Mouse (Mus musculus) liver, embryonic 11.5 days (tissue): ENCODE measurements around the gene Rgs9. TPM values are rescaled to one million over a fixed set of nuclear protein-coding genes. Genes with fewer than 3 reads are reported as not detected.
A peak's percentile ranks its signal among the peaks of the same experiment; 100 is the strongest.

ENCODE experiments used
- ATAC-seq: fragments of 200-750 bp; cut with Nextera tagmentation; replicated peaks from 2 replicates; pipeline ENCODE4 v1.8.0; 2017; ENCODE audit warnings: moderate number of reproducible peaks, mild to moderate bottlenecking, moderate TSS enrichment, moderate library complexity; ENCODE audit not compliant: low FRiP score
- DNase-seq: peaks from one replicate; pipeline ENCODE4 v3.0.0-alpha.2; 2017; ENCODE audit warnings: low spot score
- H3K27ac ChIP-seq: fragments of 300-500 bp; sonication (generic); 2 replicates; pipeline ENCODE4 v1.5.1; 2014; ENCODE audit warnings: mild to moderate bottlenecking, low read depth, low read length, control low read depth
- H3K27me3 ChIP-seq: fragments of 300-500 bp; sonication (generic); replicated peaks from 2 replicates; pipeline ENCODE4 v1.6.1; 2014; ENCODE audit warnings: low read length, mixed read lengths; ENCODE audit not compliant: control insufficient read depth, insufficient read depth
- H3K36me3 ChIP-seq: fragments of 300-500 bp; sonication (generic); 2 replicates; pipeline ENCODE4 v1.6.1; 2014; ENCODE audit warnings: mild to moderate bottlenecking, low read length, moderate library complexity, mixed read lengths; ENCODE audit not compliant: control insufficient read depth, insufficient read depth
- H3K4me1 ChIP-seq: fragments of 300-500 bp; sonication (generic); replicated peaks from 2 replicates; pipeline ENCODE4 v1.6.1; 2014; ENCODE audit warnings: low read length, mixed read lengths; ENCODE audit not compliant: control insufficient read depth, insufficient read depth
- H3K4me2 ChIP-seq: fragments of 300-500 bp; sonication (generic); 2 replicates; pipeline ENCODE4 v1.6.1; 2014; ENCODE audit warnings: mild to moderate bottlenecking, control low read depth, moderate library complexity
- H3K4me3 ChIP-seq: fragments of 300-500 bp; sonication (generic); 2 replicates; pipeline ENCODE4 v1.5.1; 2014; ENCODE audit warnings: low read depth, low read length, control low read depth
- H3K9ac ChIP-seq: fragments of 300-500 bp; sonication (generic); 2 replicates; pipeline ENCODE4 v1.6.1; 2014; ENCODE audit warnings: low read depth, low read length, control low read depth
- H3K9me3 ChIP-seq: fragments of 300-500 bp; sonication (generic); 2 replicates; pipeline ENCODE4 v1.6.1; 2016; ENCODE audit warnings: low read length, inconsistent platforms, mixed read lengths; ENCODE audit not compliant: control insufficient read depth
- WGBS: fragments of 180-500 bp; shearing (Covaris S2); extraction: QIAGEN DNeasy Blood & Tissue Kit; methylation state at CpG from one replicate; pipeline ENCODE4 v1.1.7; 2014; 5-methylcytosine and 5-hydroxymethylcytosine counted together
- polyA plus RNA-seq: library from polyadenylated mRNA; unstranded; fragments of >200 nt; fragmentation: Nextera tagmentation; extraction: Ambion mirVana; gene quantifications from 2 replicates; pipeline ENCODE4 v1.2.1, GENCODE M21; 2014

The Rgs9 gene
- polyA plus RNA-seq, 1 experiment from 2014 or later, result 0.25 TPM

GRCm38 (mm10) chr11:109334773-109335172 lies 36.8 kb upstream of the Rgs9 start:
- ATAC-seq, result no peak
- H3K9me3 ChIP-seq, result no peaks in the 10 kb centered on the region
- H3K36me3 ChIP-seq, result no peaks in the 10 kb centered on the region
- no peak overlapping the region for H3K4me3 ChIP-seq
- no peaks in the 10 kb centered on the region; the same call in 1 of the 2 replicates for H3K4me1 ChIP-seq
- no peaks in the 10 kb centered on the region for H3K27me3 ChIP-seq
- 85% methylated on average over 4 of the region's 4 CpGs for WGBS
- H3K9ac ChIP-seq, result no peak overlapping the region
- DNase-seq, result no peak
- H3K4me2 ChIP-seq, result no peak overlapping the region
- no peak overlapping the region for H3K27ac ChIP-seq

GRCm38 (mm10) chr11:109332722-109333121 lies 34.8 kb upstream of the Rgs9 start:
- Histone ChIP-seq H3K4me2 (no peak overlapping the region), H3K36me3 (no peaks in the 10 kb centered on the region), H3K9me3 (no peaks in the 10 kb centered on the region), H3K9ac (no peak overlapping the region), H3K4me3 (no peak overlapping the region), H3K27ac (no peak overlapping the region), H3K4me1 (no peaks in the 10 kb centered on the region; the same call in 1 of the 2 replicates), H3K27me3 (no peaks in the 10 kb centered on the region)
- ATAC-seq (no peak), DNase-seq (no peak)
- WGBS, result 71% methylated on average over 6 of the region's 6 CpGs

- peak overlapping the region; percentile 76 for H3K4me2 ChIP-seq
- peak overlapping the region; percentile 57 for H3K9ac ChIP-seq
- H3K27me3 ChIP-seq, result no peaks in the 10 kb centered on the region
- 5% methylated on average over 6 of the region's 6 CpGs for WGBS
- no peaks in the 10 kb centered on the region for H3K36me3 ChIP-seq
- no peaks in the 10 kb centered on the region; the same call in 1 of the 2 replicates for H3K4me1 ChIP-seq
- peak; percentile 86 for DNase-seq
- no peaks in the 10 kb centered on the region for H3K9me3 ChIP-seq
- peak; percentile 91 for ATAC-seq
- H3K4me3 ChIP-seq, result peak overlapping the region; percentile 44
- no peak overlapping the region for H3K27ac ChIP-seq
Measured at GRCm38 (mm10) chr11:109331424-109331824, 33.5 kb upstream of the Rgs9 start.

- no peaks in the 10 kb centered on the region; the same call in 1 of the 2 replicates for H3K4me1 ChIP-seq
- no peak overlapping the region for H3K4me3 ChIP-seq
- no peaks in the 10 kb centered on the region for H3K9me3 ChIP-seq
- ATAC-seq (peak; percentile 51), DNase-seq (no peak)
- peak overlapping the region; percentile 76 for H3K4me2 ChIP-seq
- H3K27ac ChIP-seq, result no peak overlapping the region
- H3K27me3 ChIP-seq, result no peaks in the 10 kb centered on the region
- WGBS, result 31% methylated on average over 17 of the region's 17 CpGs
- no peaks in the 10 kb centered on the region for H3K36me3 ChIP-seq
- no peak overlapping the region for H3K9ac ChIP-seq
Measured at GRCm38 (mm10) chr11:109330706-109331393, 32.9 kb upstream of the Rgs9 start.

- Histone ChIP-seq H3K4me1 (no peaks in the 10 kb centered on the region; the same call in 1 of the 2 replicates), H3K36me3 (no peaks in the 10 kb centered on the region), H3K27ac (no peak overlapping the region), H3K4me3 (no peak overlapping the region), H3K4me2 (no peak overlapping the region), H3K27me3 (no peaks in the 10 kb centered on the region), H3K9ac (no peak overlapping the region), H3K9me3 (no peaks in the 10 kb centered on the region)
- ATAC-seq, result no peak
- no peak for DNase-seq
- 66% methylated on average over 4 of the region's 4 CpGs for WGBS
Measured at GRCm38 (mm10) chr11:109329331-109329730, 31.4 kb upstream of the Rgs9 start.

- Histone ChIP-seq H3K9ac (no peak overlapping the region), H3K27ac (no peak overlapping the region), H3K27me3 (no peaks in the 10 kb centered on the region), H3K4me1 (no peaks in the 10 kb centered on the region; the same call in 1 of the 2 replicates), H3K4me3 (no peak overlapping the region), H3K36me3 (no peaks in the 10 kb centered on the region), H3K9me3 (no peaks in the 10 kb centered on the region), H3K4me2 (no peak overlapping the region)
- WGBS, result 83% methylated on average over 10 of the region's 10 CpGs
- DNase-seq, result no peak
- ATAC-seq, result no peak
Measured at GRCm38 (mm10) chr11:109327952-109328351, 30.0 kb upstream of the Rgs9 start.

GRCm38 (mm10) chr11:109327381-109327780 lies 29.5 kb upstream of the Rgs9 start:
- Histone ChIP-seq H3K4me2 (no peak overlapping the region), H3K27me3 (no peaks in the 10 kb centered on the region), H3K27ac (no peak overlapping the region), H3K4me1 (no peaks in the 10 kb centered on the region; the same call in 1 of the 2 replicates), H3K9me3 (no peaks in the 10 kb centered on the region), H3K9ac (no peak overlapping the region), H3K4me3 (no peak overlapping the region), H3K36me3 (no peaks in the 10 kb centered on the region)
- 44% methylated on average over 3 of the region's 3 CpGs for WGBS
- ATAC-seq (no peak), DNase-seq (no peak)

- Histone ChIP-seq H3K36me3 (no peaks in the 10 kb centered on the region), H3K9me3 (no peaks in the 10 kb centered on the region), H3K4me2 (no peak overlapping the region), H3K9ac (no peak overlapping the region), H3K4me1 (no peaks in the 10 kb centered on the region), H3K27me3 (no peaks in the 10 kb centered on the region), H3K27ac (no peak overlapping the region), H3K4me3 (no peak overlapping the region)
- DNase-seq (no peak), ATAC-seq (no peak)
- 68% methylated on average over 13 of the region's 13 CpGs for WGBS
Measured at GRCm38 (mm10) chr11:109326270-109326669, 28.3 kb upstream of the Rgs9 start.

- Histone ChIP-seq H3K27ac (no peak overlapping the region), H3K9ac (no peak overlapping the region), H3K9me3 (no peaks in the 10 kb centered on the region), H3K4me1 (no peaks in the 10 kb centered on the region), H3K36me3 (no peaks in the 10 kb centered on the region), H3K4me3 (no peak overlapping the region), H3K27me3 (no peaks in the 10 kb centered on the region; the same call in 1 of the 2 replicates), H3K4me2 (no peak overlapping the region)
- DNase-seq (no peak), ATAC-seq (no peak)
- 61% methylated on average over 8 of the region's 8 CpGs for WGBS
Measured at GRCm38 (mm10) chr11:109320361-109320933, 22.5 kb upstream of the Rgs9 start.
